Mouse (Mus musculus) layer of hippocampus, adult 9-11 months (tissue): ENCODE measurements around the gene Omt2b.
A peak's percentile ranks its signal among the peaks of the same experiment; 100 is the strongest.
"Not testable (repeated sequence)": the region's sequence is repeated elsewhere in the genome, so short reads cannot be mapped to it uniquely, and the experiment has no call there.

Experiments used
- DNase-seq: peaks from one replicate; pipeline ENCODE4 v3.0.0; 2022

The Omt2b gene

DNA sequence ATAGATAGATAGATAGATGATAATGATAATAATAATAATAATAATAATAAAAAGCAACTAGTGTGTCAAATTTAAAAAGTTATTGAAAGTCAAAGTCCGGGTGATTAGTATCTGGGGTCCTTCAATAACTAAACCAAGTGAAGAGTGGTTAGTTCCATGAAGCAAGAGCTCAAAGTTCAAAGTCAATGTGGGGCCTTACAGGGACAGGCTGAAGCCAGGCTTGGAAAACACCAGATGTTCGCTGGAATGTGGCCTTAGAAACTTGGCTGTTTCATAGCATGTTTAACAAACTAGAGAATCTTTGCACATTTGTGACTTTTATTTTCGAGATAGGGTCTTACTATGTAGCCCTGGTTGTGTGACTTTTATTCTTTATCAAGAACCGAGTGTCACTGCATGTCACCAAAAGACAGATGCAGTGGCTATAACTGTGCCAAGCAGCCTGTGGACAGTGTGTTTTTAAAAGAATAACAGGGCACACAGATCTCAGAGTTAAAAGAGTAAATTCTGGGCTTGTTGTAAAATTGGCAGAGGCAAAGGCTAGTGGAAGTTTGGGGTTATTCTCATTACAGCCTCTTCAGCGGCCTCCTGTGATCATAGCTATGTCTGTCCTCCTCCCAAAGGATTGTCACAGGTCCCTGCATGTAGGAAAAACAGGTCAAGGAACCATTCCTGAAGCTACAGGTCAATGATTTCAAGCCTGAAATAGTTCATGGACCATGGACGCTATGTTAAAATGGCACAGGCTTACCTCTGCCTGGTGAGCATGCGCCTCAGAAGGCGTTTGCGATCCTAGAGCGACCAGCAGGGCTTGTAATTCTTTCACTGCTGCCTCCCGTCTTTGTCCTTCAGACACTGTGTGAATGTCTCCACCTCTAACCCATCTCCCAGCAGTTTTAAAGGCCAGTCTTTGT, 27.5 kb downstream of the Omt2b start:
- DNase-seq: no peak

GRCm38 (mm10) chr9:78355611-78356010, 28.2 kb downstream of the Omt2b start, which contains the start of gene Gsta2:
Gene Gsta2 (minus strand): TSS chr9:78355788.
- no peak for DNase-seq

DNA sequence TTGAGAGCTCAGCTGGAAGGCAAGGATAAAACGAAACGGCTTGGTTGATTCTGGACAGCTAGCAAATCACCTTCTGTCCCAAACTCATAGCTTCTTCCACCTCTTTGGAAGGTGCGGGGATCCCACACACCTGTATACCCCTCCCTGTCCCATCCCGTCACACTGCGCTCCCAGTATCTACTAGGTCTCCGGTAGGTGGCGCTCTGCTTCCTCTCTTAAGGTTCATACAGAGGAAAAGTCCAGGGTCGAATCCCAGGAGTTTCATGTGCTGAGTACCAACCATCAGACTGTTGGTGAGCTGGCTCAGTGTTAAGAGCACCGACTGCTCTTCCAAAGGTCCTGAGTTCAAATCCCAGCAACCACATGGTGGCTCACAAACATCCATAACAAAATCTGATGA, 30.7 kb downstream of the Omt2b start:
- peak; percentile 14 for DNase-seq

- DNase-seq: no peak
Observed at GRCm38 (mm10) chr9:78359750-78360483, 32.5 kb downstream of the Omt2b start.

- no peak for DNase-seq
Observed at GRCm38 (mm10) chr9:78360484-78360872, 33.1 kb downstream of the Omt2b start.

DNA sequence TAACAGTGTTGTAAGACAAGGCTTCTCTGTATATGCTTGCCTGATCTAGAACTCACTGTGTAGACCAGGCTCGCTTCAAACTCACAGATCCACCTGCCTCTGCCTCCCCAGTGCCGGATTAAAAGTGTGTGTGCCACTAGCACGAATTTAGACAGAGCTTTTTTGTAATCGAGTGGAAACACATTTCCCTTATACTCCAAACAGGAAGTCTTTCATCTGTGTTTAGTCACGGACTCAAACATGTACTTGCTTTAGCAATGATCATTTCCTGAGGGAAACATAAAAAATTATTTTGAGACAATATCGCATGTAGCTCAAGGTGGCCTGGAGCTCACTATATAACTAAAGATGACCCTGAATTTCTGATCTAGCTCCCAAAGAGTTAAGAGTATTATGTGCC, 36.0 kb downstream of the Omt2b start:
- DNase-seq: no peak

DNA sequence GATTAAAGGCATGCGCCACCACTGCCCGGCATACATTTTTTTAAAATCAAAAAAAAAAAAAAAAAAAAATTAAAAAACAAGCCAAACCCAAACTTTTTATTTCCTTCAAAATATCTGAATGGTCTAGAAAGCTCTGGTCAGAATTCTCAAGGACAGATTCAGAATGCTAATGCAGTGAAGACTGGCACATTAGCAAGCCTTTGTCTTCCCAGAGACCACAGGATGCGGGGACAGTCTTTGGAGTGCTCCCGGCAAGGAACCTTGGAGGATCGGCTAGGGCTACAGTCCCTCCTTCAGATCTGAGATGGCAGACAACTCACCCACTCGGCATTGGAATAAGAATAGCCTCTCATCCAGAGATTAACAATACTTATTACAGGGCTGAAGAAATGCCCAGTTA, 37.3 kb downstream of the Omt2b start:
- no peak for DNase-seq

DNA sequence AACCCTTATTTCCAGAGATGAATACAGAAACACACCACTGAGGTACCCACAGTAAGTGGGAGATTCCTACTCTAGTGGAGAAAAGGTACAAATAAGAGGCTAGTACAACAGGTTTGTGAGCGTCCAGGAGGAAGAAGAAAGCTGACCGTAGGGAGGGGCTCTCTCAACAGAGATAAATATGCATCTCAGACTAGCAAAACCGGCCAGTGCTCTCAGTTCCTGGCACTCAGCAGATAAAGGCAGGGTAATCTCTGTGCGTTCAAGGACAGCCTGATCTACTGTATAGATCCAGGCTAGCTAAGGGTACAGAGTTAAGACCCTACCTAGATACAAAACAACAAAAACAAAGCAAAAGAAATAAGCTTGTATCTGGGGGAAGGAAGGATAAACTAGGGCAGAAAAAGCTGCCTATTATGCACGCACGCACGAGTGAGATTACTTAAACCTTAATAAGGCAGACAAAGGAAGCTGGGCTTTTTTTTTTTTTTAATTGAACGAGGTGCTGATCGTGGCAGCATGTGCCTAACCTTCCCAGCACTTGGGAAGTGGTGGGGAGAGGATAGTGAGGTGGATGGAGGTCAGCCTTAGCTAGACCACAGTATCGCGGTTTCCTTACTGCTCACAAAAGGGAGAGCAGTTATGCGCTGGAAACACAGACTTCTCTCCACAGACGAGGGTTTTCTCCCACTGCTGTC, 38.6 kb downstream of the Omt2b start:
- no peak for DNase-seq

- not testable (repeated sequence) for DNase-seq
Observed at GRCm38 (mm10) chr9:78367959-78368358, 40.6 kb downstream of the Omt2b start, which contains the start of gene Dppa5a. Gene Dppa5a (minus strand): TSS chr9:78368177.

GRCm38 (mm10) chr9:78368671-78369293, 41.4 kb downstream of the Omt2b start:
- no peak for DNase-seq

- DNase-seq: no peak
Observed at GRCm38 (mm10) chr9:78369349-78369748, 42.0 kb downstream of the Omt2b start.

GRCm38 (mm10) chr9:78369786-78370185, 42.4 kb downstream of the Omt2b start:
- DNase-seq: no peak

- no peak for DNase-seq
Observed at GRCm38 (mm10) chr9:78371441-78371840, 44.1 kb downstream of the Omt2b start.

- DNase-seq: no peak
Observed at GRCm38 (mm10) chr9:78372827-78373504, 45.6 kb downstream of the Omt2b start.

GRCm38 (mm10) chr9:78374397-78374796, 47.0 kb downstream of the Omt2b start:
- no peak for DNase-seq

- DNase-seq: no peak
Observed at GRCm38 (mm10) chr9:78374885-78375389, 47.5 kb downstream of the Omt2b start.

DNA sequence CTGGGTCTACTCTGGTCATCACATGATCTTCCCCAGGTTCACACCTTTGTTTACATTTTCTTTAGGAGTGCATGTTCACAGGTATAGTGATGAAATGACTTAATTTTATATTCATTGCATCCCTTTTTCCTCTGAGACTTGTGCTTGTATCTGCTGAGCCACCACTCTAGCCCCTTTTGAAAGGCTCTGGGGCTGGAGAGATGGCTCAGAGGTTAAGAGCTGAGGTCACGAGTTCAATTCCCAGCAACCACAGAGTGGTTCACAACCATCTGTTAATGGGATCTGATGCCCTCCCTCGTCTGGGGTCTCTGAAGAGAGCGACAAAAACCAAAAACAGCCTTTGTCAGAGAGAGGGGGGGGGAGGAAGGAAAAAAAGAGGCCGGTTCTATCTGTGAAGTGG, 48.1 kb downstream of the Omt2b start:
- DNase-seq: no peak

DNA sequence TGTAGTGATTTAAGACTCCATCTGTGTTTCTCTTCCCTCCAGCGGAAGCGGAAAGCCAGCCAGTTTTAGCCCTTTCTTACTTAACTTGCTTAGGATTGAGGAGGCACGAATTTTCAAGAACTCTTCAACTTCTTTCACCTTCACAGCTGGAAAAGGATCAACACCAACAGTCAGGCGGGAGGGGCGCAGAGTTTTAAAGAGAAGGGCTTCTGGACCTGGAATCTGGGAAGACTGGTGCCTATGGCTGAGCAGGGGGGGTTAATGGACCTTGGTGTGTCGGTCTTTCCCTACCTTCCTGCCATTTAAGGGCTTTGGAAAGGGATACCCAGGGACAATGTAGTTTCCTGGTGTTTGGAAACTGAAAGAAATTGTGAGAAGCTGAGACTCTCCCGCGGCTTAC, 50.2 kb downstream of the Omt2b start:
- DNase-seq: no peak

GRCm38 (mm10) chr9:78378113-78378785, 50.9 kb downstream of the Omt2b start, which contains the start of gene Ooep:
Gene Ooep (minus strand): TSS chr9:78378725.
- peak; percentile 9 for DNase-seq
